Mouse (Mus musculus): ENCODE data around the gene Pfdn2. TPM values are rescaled to one million over a fixed set of nuclear protein-coding genes. Genes with fewer than 3 reads are reported as not detected.
"Not testable (repeated sequence)": the region's sequence is repeated elsewhere in the genome, so short reads cannot be mapped to it uniquely, and the experiment has no call there.

Gene Pfdn2
- polyA plus RNA-seq (2014; fragmentation: Nextera tagmentation; extraction: Ambion mirVana): 40.0 and 44.5 TPM in 2 replicates

- no peaks in the 10 kb centered on the region for H3K27me3 ChIP-seq (ENCODE audit: insufficient read depth, low read length)
- H3K27ac ChIP-seq (ENCODE audit: low read depth): peak within 1 kb of the TSS; percentile 68
- DNase-seq (peak; percentile 96), ATAC-seq (ENCODE audit: insufficient read depth) (peak; percentile 94)
- peak within 1 kb of the TSS; percentile 87 for H3K4me3 ChIP-seq (ENCODE audit: low read depth, low read length)
- 0 out of 2 replicates have a peak, but pooled peaks cover 2% of the 10 kb centered on the region for H3K9me3 ChIP-seq (ENCODE audit: low read depth, low read length)
- H3K9ac ChIP-seq: peak within 1 kb of the TSS; percentile 81
- peak within 1 kb of the TSS; percentile 86 for H3K4me2 ChIP-seq
- no peak for TF ChIP-seq CTCF (IDR thresholded peaks at IDR 0.05; ENCODE audit: low read depth)
- WGBS: under 1% methylated on average over 53 of the region's 53 CpGs
- H3K36me3 ChIP-seq (ENCODE audit: insufficient read depth): peaks cover 33% of the 10 kb centered on the region
- 0 out of 2 replicates have a peak, but pooled peaks cover 3% of the 10 kb centered on the region for H3K4me1 ChIP-seq (ENCODE audit: insufficient read depth)
Measured at GRCm38 (mm10) chr1:171345225-171346094, at the start of gene Pfdn2, which contains the start of gene Nit1. Pfdn2 (plus strand) TSS chr1:171345670. Nit1 (minus strand) TSS chr1:171345646.

DNA sequence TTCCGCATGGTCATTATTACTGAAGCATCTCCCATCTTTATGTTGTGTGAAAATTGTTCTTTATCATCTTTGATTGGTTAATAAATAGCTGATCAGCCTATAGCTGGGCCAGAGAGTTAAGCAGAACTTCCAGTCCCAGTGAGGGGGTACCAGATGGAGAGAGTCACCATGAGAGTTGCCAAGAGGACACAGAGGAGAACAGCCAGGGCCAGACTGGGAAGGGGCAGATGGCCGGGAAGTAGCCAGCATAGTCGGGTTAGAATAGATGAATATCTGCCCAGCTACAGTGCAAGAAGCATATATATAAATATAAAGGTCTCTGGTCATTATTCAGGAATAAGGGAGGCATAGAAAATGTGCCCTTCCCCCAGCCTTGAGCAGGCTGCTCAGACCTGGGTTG, 47.2 kb upstream of the Pfdn2 start:
- Histone ChIP-seq H3K27ac (ENCODE audit: low read depth) (no peak overlapping the region), H3K4me3 (ENCODE audit: low read depth, low read length) (no peak overlapping the region), H3K4me2 (no peak overlapping the region), H3K36me3 (ENCODE audit: insufficient read depth) (no peaks in the 10 kb centered on the region), H3K27me3 (ENCODE audit: insufficient read depth, low read length) (peaks cover 8% of the 10 kb centered on the region; the same call in 1 of the 2 replicates), H3K9ac (no peak overlapping the region), H3K4me1 (ENCODE audit: insufficient read depth) (peaks cover 4% of the 10 kb centered on the region; the same call in 1 of the 2 replicates), H3K9me3 (ENCODE audit: low read depth, low read length) (no peaks in the 10 kb centered on the region)
- TF ChIP-seq CTCF (IDR thresholded peaks at IDR 0.05; ENCODE audit: low read depth): no peak
- DNase-seq (no peak), ATAC-seq (ENCODE audit: insufficient read depth) (no peak)
- WGBS: 45% methylated on average over 3 of the region's 3 CpGs

- DNase-seq; H3K36me3 ChIP-seq (ENCODE audit: insufficient read depth); H3K4me3 ChIP-seq (ENCODE audit: low read depth, low read length); H3K4me1 ChIP-seq (ENCODE audit: insufficient read depth); H3K9ac ChIP-seq; H3K4me2 ChIP-seq; H3K9me3 ChIP-seq (ENCODE audit: low read depth, low read length); H3K27ac ChIP-seq (ENCODE audit: low read depth); ATAC-seq (ENCODE audit: insufficient read depth); H3K27me3 ChIP-seq (ENCODE audit: insufficient read depth, low read length): not testable (repeated sequence)
- WGBS: 60% methylated on average over 5 of the region's 5 CpGs
Measured at GRCm38 (mm10) chr1:171306157-171306556, 39.3 kb upstream of the Pfdn2 start.

DNA sequence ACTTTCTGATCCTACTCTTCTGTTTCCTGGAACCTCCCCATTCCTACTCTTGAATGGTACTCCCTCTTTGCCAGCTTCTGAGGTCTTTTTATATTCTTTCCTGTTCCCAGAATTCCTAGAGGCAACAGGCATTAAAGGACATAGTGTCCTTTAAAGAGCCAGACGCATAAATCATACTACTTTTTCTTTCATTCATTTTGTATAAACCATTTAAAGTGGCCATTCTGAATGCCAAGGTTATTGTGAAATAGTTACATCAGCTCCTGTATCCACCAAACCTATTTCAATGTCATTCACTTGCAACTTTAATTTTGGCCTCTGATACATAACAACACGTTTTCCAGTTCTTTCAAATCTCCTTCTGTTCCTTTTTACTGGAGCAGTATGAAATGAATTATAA, 36.1 kb upstream of the Pfdn2 start:
- no peak overlapping the region for H3K27ac ChIP-seq (ENCODE audit: low read depth)
- no peaks in the 10 kb centered on the region for H3K9me3 ChIP-seq (ENCODE audit: low read depth, low read length)
- no peaks in the 10 kb centered on the region for H3K36me3 ChIP-seq (ENCODE audit: insufficient read depth)
- DNase-seq: no peak
- no peak overlapping the region for H3K4me2 ChIP-seq
- WGBS: 53% methylated on average over 2 of the region's 2 CpGs
- no peak for ATAC-seq (ENCODE audit: insufficient read depth)
- no peaks in the 10 kb centered on the region for H3K27me3 ChIP-seq (ENCODE audit: insufficient read depth, low read length)
- no peak overlapping the region for H3K4me3 ChIP-seq (ENCODE audit: low read depth, low read length)
- TF ChIP-seq CTCF (IDR thresholded peaks at IDR 0.05; ENCODE audit: low read depth): no peak
- H3K9ac ChIP-seq: no peak overlapping the region
- H3K4me1 ChIP-seq (ENCODE audit: insufficient read depth): no peaks in the 10 kb centered on the region

DNA sequence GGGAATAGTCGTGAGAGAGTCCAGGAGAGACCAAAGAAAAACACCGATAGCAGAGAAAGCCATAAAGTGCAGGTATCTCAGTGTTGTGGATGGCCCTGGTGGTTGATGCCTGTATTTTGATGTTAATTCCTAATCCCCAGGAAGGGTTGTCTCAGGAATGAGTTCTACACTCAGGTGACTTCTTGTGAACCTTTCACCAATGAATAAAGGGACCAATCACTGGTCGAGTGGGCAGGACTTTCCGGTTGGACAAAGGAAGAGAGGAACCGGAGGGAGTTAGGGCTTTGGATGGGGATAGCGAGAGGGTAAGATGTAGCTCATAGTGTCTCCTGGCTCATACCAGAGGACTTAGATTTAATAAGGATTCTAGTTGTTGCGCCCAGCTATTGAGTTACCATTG, 25.7 kb upstream of the Pfdn2 start:
- no peaks in the 10 kb centered on the region for H3K4me1 ChIP-seq (ENCODE audit: insufficient read depth)
- H3K9me3 ChIP-seq (ENCODE audit: low read depth, low read length): no peaks in the 10 kb centered on the region
- H3K4me3 ChIP-seq (ENCODE audit: low read depth, low read length): no peak overlapping the region
- peak overlapping the region; percentile 29; the same call in 1 of the 2 replicates for H3K4me2 ChIP-seq
- ATAC-seq (ENCODE audit: insufficient read depth) (no peak), DNase-seq (no peak)
- WGBS: 19% methylated on average over 7 of the region's 7 CpGs
- H3K9ac ChIP-seq: no peak overlapping the region
- no peak overlapping the region for H3K27ac ChIP-seq (ENCODE audit: low read depth)
- 0 out of 2 replicates have a peak, but pooled peaks cover 1% of the 10 kb centered on the region for H3K36me3 ChIP-seq (ENCODE audit: insufficient read depth)
- TF ChIP-seq CTCF (IDR thresholded peaks at IDR 0.05; ENCODE audit: low read depth): no peak
- no peaks in the 10 kb centered on the region for H3K27me3 ChIP-seq (ENCODE audit: insufficient read depth, low read length)

DNA sequence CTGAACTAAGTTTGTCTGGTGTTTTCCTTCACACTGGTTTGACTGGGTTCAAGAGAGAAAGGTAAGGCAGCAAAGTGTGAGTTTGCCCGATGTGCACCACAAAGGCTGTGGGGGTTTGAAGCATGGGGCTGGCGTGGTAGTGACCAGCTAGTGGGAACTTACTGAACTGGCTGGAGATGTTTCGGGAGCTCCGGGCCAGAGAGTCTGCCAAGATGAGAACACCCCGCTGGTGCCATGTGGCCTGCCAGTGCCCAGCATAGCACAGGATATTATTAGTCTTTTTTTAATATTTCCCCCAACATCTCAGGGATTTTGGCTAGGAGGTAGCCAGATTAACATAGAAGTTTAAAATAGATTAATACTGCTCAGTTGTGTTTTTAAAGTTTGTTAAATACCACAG, 25.3 kb upstream of the Pfdn2 start:
- peak overlapping the region; percentile 29; the same call in 1 of the 2 replicates for H3K4me2 ChIP-seq
- no peaks in the 10 kb centered on the region for H3K4me1 ChIP-seq (ENCODE audit: insufficient read depth)
- DNase-seq (no peak), ATAC-seq (ENCODE audit: insufficient read depth) (no peak)
- WGBS: 19% methylated on average over 5 of the region's 5 CpGs
- no peak overlapping the region for H3K4me3 ChIP-seq (ENCODE audit: low read depth, low read length)
- no peak overlapping the region for H3K27ac ChIP-seq (ENCODE audit: low read depth)
- H3K9me3 ChIP-seq (ENCODE audit: low read depth, low read length): no peaks in the 10 kb centered on the region
- TF ChIP-seq CTCF (IDR thresholded peaks at IDR 0.05; ENCODE audit: low read depth): no peak
- 0 out of 2 replicates have a peak, but pooled peaks cover 5% of the 10 kb centered on the region for H3K36me3 ChIP-seq (ENCODE audit: insufficient read depth)
- no peaks in the 10 kb centered on the region for H3K27me3 ChIP-seq (ENCODE audit: insufficient read depth, low read length)
- H3K9ac ChIP-seq: no peak overlapping the region

DNA sequence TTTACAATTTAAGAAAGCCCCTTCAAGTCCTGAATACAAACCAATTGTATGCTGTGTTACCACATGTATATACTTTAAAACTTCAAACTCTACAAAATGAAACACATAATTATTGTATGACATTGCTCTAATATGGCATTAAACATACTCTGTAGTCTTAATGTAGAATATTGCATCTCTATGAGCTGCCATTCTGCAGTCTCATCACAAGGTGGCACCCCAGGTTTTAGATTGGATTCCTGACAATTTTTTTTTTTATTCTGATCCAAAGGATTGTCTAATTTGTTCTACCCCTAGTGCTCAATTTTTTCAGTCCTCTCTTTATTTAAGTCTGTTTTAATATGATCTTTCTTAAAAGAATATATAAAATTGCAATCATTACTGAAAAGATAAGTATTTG, 24.1 kb upstream of the Pfdn2 start:
- Histone ChIP-seq H3K27ac (ENCODE audit: low read depth) (no peak overlapping the region), H3K9me3 (ENCODE audit: low read depth, low read length) (no peaks in the 10 kb centered on the region), H3K4me3 (ENCODE audit: low read depth, low read length) (no peak overlapping the region), H3K36me3 (ENCODE audit: insufficient read depth) (0 out of 2 replicates have a peak, but pooled peaks cover 5% of the 10 kb centered on the region), H3K9ac (no peak overlapping the region), H3K4me1 (ENCODE audit: insufficient read depth) (no peaks in the 10 kb centered on the region), H3K27me3 (ENCODE audit: insufficient read depth, low read length) (no peaks in the 10 kb centered on the region), H3K4me2 (no peak overlapping the region)
- DNase-seq (peak; percentile 75), ATAC-seq (ENCODE audit: insufficient read depth) (no peak)
- TF ChIP-seq CTCF (IDR thresholded peaks at IDR 0.05; ENCODE audit: low read depth): peak; percentile 69

All from lung, embryonic 14.5 days (tissue).